In genomic region chr19:55577306-55578042, GRCm38 (mm10) we compare ENCODE assay signal across 11 mouse cellular contexts.
A peak's percentile ranks its signal among the peaks of the same experiment; 100 is the strongest.
DNase-seq lines count a peak whose midpoint lies in the region; ATAC-seq lines count a peak whose summit lies in the region.
"Had no signal": no experiment of that assay in that cellular context is flagged by ENCODE, and none has a peak within 500 bp of the region (broad histone marks: within the 10 kb centered on the region; RNA-seq: fewer than 3 reads in every experiment).

No protein-coding gene starts in this region.

- H3K4me1 ChIP-seq in limb, embryonic 13.5 days = peaks cover 52% of the 10 kb centered on the region

- H3K9ac ChIP-seq in limb, embryonic 13.5 days = no peak overlapping the region
- H3K9ac ChIP-seq: lung, embryonic 15.5 days had no signal

- no peaks in the 10 kb centered on the region for H3K9me3 ChIP-seq in limb, embryonic 13.5 days
- H3K9me3 ChIP-seq: lung, embryonic 15.5 days had no signal

- H3K4me2 ChIP-seq in limb, embryonic 13.5 days (replicated peaks) = no peak overlapping the region
- H3K4me2 ChIP-seq: lung, embryonic 15.5 days had no signal

- H3K36me3 ChIP-seq in limb, embryonic 13.5 days = no peaks in the 10 kb centered on the region
- H3K36me3 ChIP-seq: lung, embryonic 15.5 days had no signal

- WGBS in limb, embryonic 13.5 days = 71% methylated on average over 25 of the region's 25 CpGs

- DNase-seq in adrenal gland, postnatal 14 days = peak; percentile 38
- no peak for DNase-seq in adrenal gland, postnatal 25 days
- peak; percentile 42 for DNase-seq in ovary, adult 18-20 months (ENCODE audit: low spot score)
- DNase-seq in ovary, postnatal 10 days (ENCODE audit: low spot score) = no peak
- no peak for DNase-seq in thymus, postnatal 25 days
- DNase-seq in retina, postnatal 1 day = no peak
- DNase-seq in left cerebral cortex, adult 18-20 months (ENCODE audit: low spot score in 2 of 2) = no peak
- DNase-seq: heart, adult 11 months had no signal

- H3K4me3 ChIP-seq in limb, embryonic 13.5 days = no peak overlapping the region
- H3K4me3 ChIP-seq: erythroblast, embryonic 14.5 days; lung, embryonic 15.5 days had no signal

- peaks cover 3% of the 10 kb centered on the region; the same call in 1 of the 2 replicates for H3K27me3 ChIP-seq in limb, embryonic 13.5 days
- H3K27me3 ChIP-seq: lung, embryonic 15.5 days had no signal

- H3K27ac ChIP-seq in limb, embryonic 13.5 days = peak overlapping the region; percentile 55; the same call in 1 of the 2 replicates
- H3K27ac ChIP-seq: lung, embryonic 15.5 days had no signal

- no peak for ATAC-seq in limb, embryonic 13.5 days (ENCODE audit: low FRiP score, low read depth)

Comparison
In these comparisons a context has a peak if more than half of its experiments do, and no peak if none do; other contexts are left out.
1. DNase-seq: peak in adrenal gland, postnatal 14 days (single experiment) and ovary, adult 18-20 months (single experiment); none in adrenal gland, postnatal 25 days (single experiment), ovary, postnatal 10 days (single experiment), thymus, postnatal 25 days (single experiment), retina, postnatal 1 day (single experiment) and left cerebral cortex, adult 18-20 months (0 of 2).